Comparison of ENCODE assay signal across 7 mouse cellular contexts in the genomic region with DNA sequence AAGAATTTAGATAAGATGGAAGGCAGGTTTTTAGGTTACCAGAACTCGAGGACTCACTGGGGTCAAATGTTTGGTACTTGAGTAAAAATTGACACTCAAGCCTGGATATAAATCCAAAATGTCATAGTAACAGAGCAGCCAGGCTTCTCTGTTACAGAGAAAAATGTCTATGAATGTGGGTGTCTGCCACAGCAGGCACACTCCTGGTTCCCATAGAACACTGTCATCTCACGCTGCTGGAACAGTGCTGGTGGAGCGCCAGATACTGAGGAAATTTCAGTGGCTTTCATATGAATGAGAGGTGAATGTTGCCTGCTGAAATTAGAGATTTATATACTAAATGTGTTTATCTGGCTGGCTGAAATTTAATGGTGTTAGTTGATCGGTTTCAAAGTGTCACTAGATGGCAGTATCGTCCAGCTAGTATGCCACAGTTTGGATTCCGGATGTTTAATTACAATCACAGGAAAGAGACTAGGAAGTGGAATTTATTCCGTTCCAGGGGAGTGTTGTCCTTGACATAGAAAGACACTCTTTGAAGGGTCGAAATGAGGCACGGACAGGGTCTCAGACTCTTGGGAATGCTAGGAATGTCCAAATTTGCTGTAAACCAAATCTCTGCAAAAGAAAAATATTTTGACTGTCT.
DNase-seq lines count a peak whose midpoint lies in the region.

No protein-coding gene starts in this region.

- peak; percentile 46 for DNase-seq in 416B (ENCODE audit: low read depth)
- DNase-seq in ES-CJ7 (ENCODE audit: low read depth, low spot score) = peak; percentile 84
- DNase-seq in embryo, embryonic 11.5 days (ENCODE audit: low read depth, low spot score) = peak; percentile 23
- peak; percentile 20 for DNase-seq in hindlimb bud, embryonic 11.5 days (ENCODE audit: extremely low spot score, low read depth, low spot score)
- peak; percentile 29 for DNase-seq in lung, postnatal 25 days (ENCODE audit: low spot score)
- DNase-seq in telencephalon, adult 2 months (ENCODE audit: low read depth, low spot score) = peak; percentile 50
- DNase-seq in adrenal gland, postnatal 4 days (ENCODE audit: low spot score in 2 of 2) = no peak

Comparison
In these comparisons a context has a peak if more than half of its experiments do, and no peak if none do; other contexts are left out.
1. DNase-seq: peak in 416B (single experiment), ES-CJ7 (single experiment), embryo, embryonic 11.5 days (single experiment), hindlimb bud, embryonic 11.5 days (single experiment), lung, postnatal 25 days (single experiment) and telencephalon, adult 2 months (single experiment); none in adrenal gland, postnatal 4 days (0 of 2).